Mouse (Mus musculus) megakaryocyte, embryonic 14.5 days (primary cell): ENCODE results near the gene C1qtnf5.

Experiments used
- FLI1 ChIP-seq: IDR thresholded peaks from 2 replicates; pipeline ENCODE4 v1.6.1; 2012; ENCODE audit warnings: low read length, inconsistent platforms, mixed read lengths
- GATA1 ChIP-seq: IDR thresholded peaks from 3 replicates; pipeline ENCODE4 v1.6.1; 2012; ENCODE audit warnings: mixed read lengths, low read length, inconsistent platforms, borderline replicate concordance

GRCm38 (mm10) chr9:44071914-44072598 is 35.0 kb upstream of the C1qtnf5 start:
- TF ChIP-seq GATA1 (no peak), FLI1 (no peak)
